Comparison of ENCODE assay signal across 23 mouse cellular contexts in the genomic region with DNA sequence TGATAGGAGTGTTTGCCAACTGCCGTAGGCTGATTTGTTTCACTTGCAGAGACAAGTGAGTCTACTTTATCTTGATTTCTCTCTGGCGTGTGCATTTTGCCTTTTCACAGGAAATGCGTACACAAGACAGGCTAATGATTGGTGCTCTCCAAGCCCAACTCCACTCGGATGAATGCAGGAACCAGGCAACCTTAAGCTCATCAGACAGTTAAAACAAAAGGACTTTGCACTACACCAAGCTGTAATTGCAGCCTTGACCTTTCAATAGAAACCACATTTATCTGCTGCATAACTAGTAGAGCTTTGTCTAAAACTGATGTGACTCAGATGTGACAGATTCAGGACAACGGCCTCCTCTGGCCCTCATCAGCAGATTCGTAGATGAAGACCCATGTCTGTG. TPM values are rescaled to one million over a fixed set of nuclear protein-coding genes. Genes with fewer than 3 reads are reported as not detected.
A peak's percentile ranks its signal among the peaks of the same experiment; 100 is the strongest.
DNase-seq lines count a peak whose midpoint lies in the region; TF ChIP-seq lines count a peak whose summit lies in the region.
"Had no signal": no experiment of that assay in that cellular context is flagged by ENCODE, and none has a peak within 500 bp of the region (broad histone marks: within the 10 kb centered on the region; RNA-seq: fewer than 3 reads in every experiment).

No protein-coding gene starts in this region.

- TF ChIP-seq CTCF in MEL (IDR thresholded peaks at IDR 0.05 in 2 of 3, conservative IDR thresholded peaks at IDR 0.05 in 1 of 3; ENCODE audit: control insufficient read depth in 1 of 3, insufficient read depth in 1 of 3, low read depth in 2 of 3, low read length in 3 of 3, poor library complexity in 1 of 3, severe bottlenecking in 1 of 3), result no peak

- no peak overlapping the region for H3K9ac ChIP-seq in MEL (ENCODE audit: control insufficient read depth, low read depth, low read length, poor library complexity, severe bottlenecking)
- H3K9ac ChIP-seq: embryonic facial prominence, embryonic 12.5 days; forebrain, embryonic 12.5 days; heart, embryonic 15.5 days; hindbrain, embryonic 14.5 days; intestine, embryonic 15.5 days had no signal

- DNase-seq in adrenal gland, adult 8-10 months, result peak; percentile 31
- DNase-seq in adrenal gland, postnatal 10 days, result no peak
- DNase-seq in CD4-positive, CD25-positive, alpha-beta regulatory T cell, adult 2 months (ENCODE audit: low read depth, low spot score), result peak; percentile 22
- peak; percentile 22 for DNase-seq in MEL (ENCODE audit: low read depth, low spot score)
- peak; percentile 97 for DNase-seq in retina, postnatal 1 day
- DNase-seq in cerebellum, adult 9-11 months, result no peak
- DNase-seq in MN1 (ENCODE audit: low spot score), result no peak
- DNase-seq: cerebellum, adult 2 months; cerebellum, postnatal 14 days; embryo, embryonic 11 days; gastrocnemius, postnatal 14 days; heart, adult 2 months; heart, postnatal 14 days; kidney, adult 18-20 months had no signal

- no peak overlapping the region for H3K27ac ChIP-seq in MEL (ENCODE audit: control insufficient read depth, low read depth, low read length)
- H3K27ac ChIP-seq: embryonic facial prominence, embryonic 12.5 days; forebrain, embryonic 12.5 days; heart, adult 2 months; heart, embryonic 15.5 days; hindbrain, embryonic 10.5 days; hindbrain, embryonic 14.5 days; intestine, embryonic 15.5 days had no signal

- no peak overlapping the region for H3K4me3 ChIP-seq in MEL (ENCODE audit: control insufficient read depth in 1 of 2, insufficient read depth in 1 of 2, low read depth in 2 of 2, low read length in 2 of 2)
- H3K4me3 ChIP-seq: embryonic facial prominence, embryonic 12.5 days; forebrain, embryonic 12.5 days; heart, adult 2 months; heart, embryonic 15.5 days; hindbrain, embryonic 10.5 days; intestine, embryonic 15.5 days had no signal

- peaks cover 0 to 2% of the 10 kb centered on the region in 2 experiments; a peak in 1 of 4 replicates for H3K36me3 ChIP-seq in MEL (ENCODE audit: control insufficient read depth in 1 of 2, insufficient read depth in 2 of 2, low read length in 2 of 2)
- H3K36me3 ChIP-seq: embryonic facial prominence, embryonic 12.5 days; forebrain, embryonic 12.5 days; G1E; heart, embryonic 15.5 days; hindbrain, embryonic 10.5 days; intestine, embryonic 15.5 days had no signal

- H3K4me1 ChIP-seq in MEL (ENCODE audit: control insufficient read depth in 1 of 2, insufficient read depth in 2 of 2, low read length in 2 of 2), result peaks cover 7 to 10% of the 10 kb centered on the region in 2 experiments; a peak in 3 of 4 replicates
- H3K4me1 ChIP-seq: embryonic facial prominence, embryonic 12.5 days; forebrain, embryonic 12.5 days; heart, embryonic 15.5 days; hindbrain, embryonic 10.5 days; intestine, embryonic 15.5 days had no signal

- no peak for TF ChIP-seq EP300 in MEL (IDR thresholded peaks at IDR 0.05; ENCODE audit: low read depth in 1 of 2, low read length in 2 of 2)

- H3K9me3 ChIP-seq in MEL (replicated peaks; ENCODE audit: insufficient read depth, low read length), result no peaks in the 10 kb centered on the region
- H3K9me3 ChIP-seq: embryonic facial prominence, embryonic 12.5 days; forebrain, embryonic 12.5 days; G1E; heart, embryonic 15.5 days; hindbrain, embryonic 10.5 days; intestine, embryonic 15.5 days had no signal

- TF ChIP-seq RAD21 in MEL (IDR thresholded peaks at IDR 0.05; ENCODE audit: low read depth, low read length), result no peak

- no peaks in the 10 kb centered on the region for H3K79me2 ChIP-seq in MEL (ENCODE audit: control insufficient read depth, insufficient read depth, low read length, poor library complexity)

- no peaks in the 10 kb centered on the region for H3K27me3 ChIP-seq in MEL (ENCODE audit: control insufficient read depth in 1 of 2, insufficient read depth in 2 of 2, low read length in 2 of 2)
- H3K27me3 ChIP-seq: embryonic facial prominence, embryonic 12.5 days; forebrain, embryonic 12.5 days; heart, embryonic 15.5 days; intestine, embryonic 15.5 days had no signal

- TF ChIP-seq POLR2A in MEL (IDR thresholded peaks at IDR 0.05; ENCODE audit: control insufficient read depth in 1 of 2, insufficient read depth in 1 of 2, low read depth in 1 of 2, low read length in 2 of 2, poor library complexity in 1 of 2), result no peak

TF ChIP-seq in MEL, 35 proteins besides CTCF, POLR2A, EP300 and RAD21:
- TF ChIP-seq ZNF384 (IDR thresholded peaks at IDR 0.05; ENCODE audit: low read depth, low read length), result no peak
- TF ChIP-seq MYC (IDR thresholded peaks at IDR 0.05; ENCODE audit: low read depth, low read length), result no peak
- no peak for TF ChIP-seq GABPA (IDR thresholded peaks at IDR 0.05; ENCODE audit: low read depth, low read length)
- TF ChIP-seq SIN3A (IDR thresholded peaks at IDR 0.05; ENCODE audit: low read length), result no peak
- TF ChIP-seq KAT2A (conservative IDR thresholded peaks at IDR 0.05; ENCODE audit: low read depth, low read length), result no peak
- TF ChIP-seq USF2 (IDR thresholded peaks at IDR 0.05; ENCODE audit: borderline replicate concordance in 1 of 2, insufficient read depth in 1 of 2, low read depth in 1 of 2, low read length in 2 of 2), result no peak
- TF ChIP-seq ZKSCAN1 (IDR thresholded peaks at IDR 0.05; ENCODE audit: low read depth, low read length), result no peak
- TF ChIP-seq ZMIZ1 (IDR thresholded peaks at IDR 0.05; ENCODE audit: low read depth, low read length), result no peak
- no peak for TF ChIP-seq MAX (IDR thresholded peaks at IDR 0.05; ENCODE audit: low read length)
- TF ChIP-seq MAZ (IDR thresholded peaks at IDR 0.05; ENCODE audit: low read depth, low read length), result no peak
- TF ChIP-seq ZC3H11A (IDR thresholded peaks at IDR 0.05; ENCODE audit: low read depth, low read length), result no peak
- no peak for TF ChIP-seq CHD1 (IDR thresholded peaks at IDR 0.05; ENCODE audit: low read depth, low read length)
- TF ChIP-seq ETS1 (IDR thresholded peaks at IDR 0.05; ENCODE audit: low read depth, low read length), result no peak
- TF ChIP-seq NRF1 (IDR thresholded peaks at IDR 0.05; ENCODE audit: insufficient read depth, low read depth, low read length, poor library complexity, severe bottlenecking), result no peak
- TF ChIP-seq TBP (IDR thresholded peaks at IDR 0.05; ENCODE audit: low read depth, low read length), result no peak
- TF ChIP-seq SMC3 (IDR thresholded peaks at IDR 0.05; ENCODE audit: low read depth, low read length), result no peak

RNA-seq across cellular contexts. Expression of gene 1110002E22Rik, which starts 30.9 kb away (rescaled TPM):
- under 1 TPM; 0.03 to 0.07 (median 0.04) TPM for total RNA-seq in adrenal gland, adult 8-10 months (2022)
- total RNA-seq in adrenal gland, postnatal 10 days (2021), result 10 to 100 TPM in 1 of 2 experiments, 1 to 10 TPM in 1; 2.5 to 11.6 TPM
- total RNA-seq in MEL (2012; rRNA removed), result under 0.01 and 0.03 TPM in 2 replicates
- under 1 TPM in 1 of 2 experiments, not detected in 1; 0.03 TPM for polyA plus RNA-seq in MEL (2012; ENCODE audit: insufficient read depth in 1 of 2, insufficient read length in 2 of 2, low read depth in 1 of 2, low replicate concordance in 2 of 2, missing spikeins in 1 of 2)
- total RNA-seq: common myeloid progenitor, adult 5-6 weeks had no signal

RNA-seq across cellular contexts. Expression of gene Gm5105, which starts 33.2 kb away (rescaled TPM):
- total RNA-seq in adrenal gland, adult 8-10 months (2022), result under 1 TPM in 1 of 4 experiments, not detected in 3; 0.30 TPM
- total RNA-seq in adrenal gland, postnatal 10 days (2021), result under 1 TPM in 1 of 2 experiments, not detected in 1; 0.33 TPM
- not detected in 2 replicates for total RNA-seq in MEL (2012; rRNA removed)
- polyA plus RNA-seq in MEL (2012; ENCODE audit: insufficient read depth in 1 of 2, insufficient read length in 2 of 2, low read depth in 1 of 2, low replicate concordance in 2 of 2, missing spikeins in 1 of 2), result not detected
- total RNA-seq: common myeloid progenitor, adult 5-6 weeks had no signal
- polyA plus RNA-seq: embryonic facial prominence, embryonic 12.5 days; forebrain, embryonic 12.5 days; G1E; heart, embryonic 11.5 days; hindbrain, embryonic 10.5 days had no signal

RNA-seq across cellular contexts. Expression of gene Dapp1, which starts 52.6 kb away (rescaled TPM):
- 10 to 100 TPM in 1 of 4 experiments, 1 to 10 TPM in 3; 3.9 to 11.2 (median 7.0) TPM for total RNA-seq in adrenal gland, adult 8-10 months (2022)
- 1 to 10 TPM; 5.9 to 7.1 TPM for total RNA-seq in adrenal gland, postnatal 10 days (2021)
- total RNA-seq in MEL (2012; rRNA removed), result 45.7 and 59.0 TPM in 2 replicates
- 10 to 100 TPM; 67.3 to 91.5 TPM for polyA plus RNA-seq in MEL (2012; ENCODE audit: insufficient read depth in 1 of 2, insufficient read length in 2 of 2, low read depth in 1 of 2, low replicate concordance in 2 of 2, missing spikeins in 1 of 2)

Comparison
In these comparisons a context has a peak if more than half of its experiments do, and no peak if none do; other contexts are left out.
1. DNase-seq: peak in adrenal gland, adult 8-10 months (single experiment), CD4-positive, CD25-positive, alpha-beta regulatory T cell, adult 2 months (single experiment), MEL (single experiment) and retina, postnatal 1 day (single experiment); none in adrenal gland, postnatal 10 days (single experiment), cerebellum, adult 9-11 months (single experiment) and MN1 (single experiment).